Mouse (Mus musculus): Measurements from ENCODE around the gene Gm5678. TPM values are rescaled to one million over a fixed set of nuclear protein-coding genes. Genes with fewer than 3 reads are reported as not detected.

Gm5678 gene
- polyA plus RNA-seq, 1 experiment from 2014 or later, result not detected

DNA sequence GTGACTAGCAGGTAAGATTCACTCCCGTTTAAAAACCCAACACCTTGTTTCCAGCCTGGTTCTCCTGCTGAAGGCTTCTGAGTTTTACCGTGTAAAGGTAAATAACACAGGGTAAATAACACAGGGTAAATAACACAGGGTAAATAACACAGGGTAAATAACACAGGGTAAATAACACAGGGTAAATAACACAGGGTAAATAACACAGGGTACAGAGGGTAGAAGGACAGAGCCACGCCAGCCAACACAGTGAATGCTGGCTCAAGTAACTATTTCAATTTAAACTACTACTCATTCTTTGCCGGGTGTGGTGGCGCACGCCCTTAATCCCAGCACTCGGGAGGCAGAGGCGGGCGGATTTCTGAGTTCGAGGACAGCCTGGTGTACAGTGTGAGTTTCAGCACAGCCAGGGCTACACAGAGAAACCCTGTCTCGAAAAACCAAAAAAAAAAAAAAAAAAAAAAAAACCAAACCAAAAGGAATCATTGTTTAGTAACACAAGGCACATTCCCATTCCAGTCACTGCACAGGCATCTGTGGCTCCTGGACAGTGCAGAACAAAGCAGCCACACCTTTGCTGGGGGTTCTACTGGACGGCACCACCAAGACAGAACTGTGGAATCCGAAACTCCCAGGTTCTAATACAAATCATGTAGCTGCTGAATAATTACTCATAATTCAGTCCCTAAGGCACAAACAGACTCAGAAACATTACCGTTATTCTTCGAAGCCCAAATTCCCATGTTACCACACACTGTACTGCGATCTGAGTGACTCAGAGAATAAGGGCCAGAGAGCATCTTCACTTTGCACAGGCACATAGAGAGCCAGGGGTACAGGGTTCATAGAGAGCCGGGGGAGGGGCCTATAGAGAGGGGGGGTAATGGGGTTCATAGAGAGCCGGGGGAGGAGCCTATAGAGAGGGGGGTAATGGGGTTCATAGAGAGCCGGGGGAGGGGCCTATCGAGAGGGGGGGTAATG lies 36.2 kb upstream of the Gm5678 start:
- 87% methylated on average over 20 of the region's 20 CpGs for WGBS
- H3K36me3 ChIP-seq (ENCODE audit: control insufficient read depth, insufficient read depth, low read length), result peaks cover 5% of the 10 kb centered on the region

DNA sequence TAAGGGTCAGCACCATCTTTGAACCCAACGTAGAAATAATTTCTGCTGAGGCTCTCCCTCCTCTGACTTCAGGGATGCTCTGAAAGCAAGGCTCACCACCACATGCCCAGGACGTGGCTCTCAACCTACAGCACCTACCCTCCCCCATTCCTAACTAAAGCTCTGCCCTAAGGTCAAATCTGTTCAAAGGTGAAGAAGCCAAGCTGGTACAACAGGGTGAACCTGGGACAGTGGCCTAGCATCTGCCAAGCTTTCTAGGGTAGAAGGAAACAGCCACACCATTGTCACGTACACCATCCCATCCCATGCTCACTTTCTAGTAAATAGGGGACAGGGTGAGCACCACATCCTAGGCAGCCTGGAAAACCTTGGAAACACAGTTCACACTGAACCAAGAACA lies 35.2 kb upstream of the Gm5678 start:
- H3K27me3 ChIP-seq (ENCODE audit: control insufficient read depth, insufficient read depth, low read depth, low read length), result no peaks in the 10 kb centered on the region
- no peaks in the 10 kb centered on the region for H3K9me3 ChIP-seq (ENCODE audit: control insufficient read depth, low read length)
- WGBS, result 97% methylated on average over 3 of the region's 3 CpGs
- no peak overlapping the region for H3K4me2 ChIP-seq (ENCODE audit: low read depth, low read length)
- H3K27ac ChIP-seq (ENCODE audit: low read length), result no peak overlapping the region
- ATAC-seq (ENCODE audit: low read depth), result no peak
- H3K4me1 ChIP-seq (replicated peaks; ENCODE audit: control insufficient read depth, insufficient read depth, low read length), result no peaks in the 10 kb centered on the region
- H3K4me3 ChIP-seq (ENCODE audit: low read length), result no peak overlapping the region
- peaks cover 5% of the 10 kb centered on the region for H3K36me3 ChIP-seq (ENCODE audit: control insufficient read depth, insufficient read depth, low read length)
- no peak overlapping the region for H3K9ac ChIP-seq (ENCODE audit: low read length)

More for the DNA sequence above, 36.2 kb upstream of the Gm5678 start:
- Histone ChIP-seq H3K27me3 (ENCODE audit: control insufficient read depth, insufficient read depth, low read depth, low read length) (no peaks in the 10 kb centered on the region), H3K9me3 (ENCODE audit: control insufficient read depth, low read length) (no peaks in the 10 kb centered on the region), H3K4me1 (replicated peaks; ENCODE audit: control insufficient read depth, insufficient read depth, low read length) (no peaks in the 10 kb centered on the region), H3K4me3 (ENCODE audit: low read length) (no peak overlapping the region), H3K27ac (ENCODE audit: low read length) (no peak overlapping the region), H3K4me2 (ENCODE audit: low read depth, low read length) (no peak overlapping the region), H3K9ac (ENCODE audit: low read length) (no peak overlapping the region)
- no peak for ATAC-seq (ENCODE audit: low read depth)

DNA sequence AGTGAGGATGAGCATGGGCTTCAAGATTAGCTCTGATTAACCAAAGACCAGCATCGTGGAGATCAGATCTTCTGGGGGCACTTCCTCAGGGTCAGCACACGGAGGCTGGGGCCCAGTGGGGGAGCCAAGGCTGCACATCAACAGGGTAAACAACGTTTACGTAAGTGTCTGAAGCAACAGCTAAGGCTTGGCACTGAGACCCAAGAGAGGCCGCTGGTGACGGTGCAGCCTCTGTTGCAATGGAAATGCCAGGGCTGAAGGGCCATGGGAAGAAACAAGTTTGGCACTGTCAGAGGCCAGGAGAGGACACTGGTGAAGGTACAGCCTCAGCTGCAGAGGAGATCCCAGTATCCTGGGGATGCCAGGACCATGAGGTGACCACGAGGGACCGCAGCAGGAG lies 34.5 kb upstream of the Gm5678 start:
- 82% methylated on average over 8 of the region's 8 CpGs for WGBS
- no peak overlapping the region for H3K9ac ChIP-seq (ENCODE audit: low read length)
- peaks cover 8% of the 10 kb centered on the region for H3K36me3 ChIP-seq (ENCODE audit: control insufficient read depth, insufficient read depth, low read length)
- no peaks in the 10 kb centered on the region for H3K9me3 ChIP-seq (ENCODE audit: control insufficient read depth, low read length)
- no peak overlapping the region for H3K27ac ChIP-seq (ENCODE audit: low read length)
- ATAC-seq (ENCODE audit: low read depth), result no peak
- H3K27me3 ChIP-seq (ENCODE audit: control insufficient read depth, insufficient read depth, low read depth, low read length), result no peaks in the 10 kb centered on the region
- H3K4me3 ChIP-seq (ENCODE audit: low read length), result no peak overlapping the region
- H3K4me2 ChIP-seq (ENCODE audit: low read depth, low read length), result no peak overlapping the region
- H3K4me1 ChIP-seq (replicated peaks; ENCODE audit: control insufficient read depth, insufficient read depth, low read length), result no peaks in the 10 kb centered on the region

DNA sequence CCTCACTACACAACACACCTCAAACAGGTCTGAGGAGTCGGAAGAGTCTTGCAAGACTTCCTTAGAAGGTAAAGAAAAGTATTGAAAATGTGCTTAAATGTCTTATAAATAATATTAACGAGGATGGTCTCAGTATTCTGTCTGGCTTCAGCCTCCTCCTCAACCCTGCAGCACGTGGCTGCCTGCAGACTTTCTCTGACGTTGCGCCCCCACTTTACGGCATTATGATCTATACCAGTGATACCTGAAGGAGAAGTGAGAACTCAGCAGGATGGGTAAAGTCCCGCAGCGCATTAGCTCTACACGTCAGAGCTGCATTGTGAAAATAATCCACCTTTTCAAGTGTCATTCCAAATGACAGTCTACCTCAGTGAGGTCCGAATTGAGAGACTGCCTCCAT lies 33.4 kb upstream of the Gm5678 start:
- H3K9ac ChIP-seq (ENCODE audit: low read length), result no peak overlapping the region
- H3K4me3 ChIP-seq (ENCODE audit: low read length), result no peak overlapping the region
- peaks cover 8% of the 10 kb centered on the region for H3K36me3 ChIP-seq (ENCODE audit: control insufficient read depth, insufficient read depth, low read length)
- H3K27me3 ChIP-seq (ENCODE audit: control insufficient read depth, insufficient read depth, low read depth, low read length), result no peaks in the 10 kb centered on the region
- no peaks in the 10 kb centered on the region for H3K9me3 ChIP-seq (ENCODE audit: control insufficient read depth, low read length)
- no peaks in the 10 kb centered on the region for H3K4me1 ChIP-seq (replicated peaks; ENCODE audit: control insufficient read depth, insufficient read depth, low read length)
- WGBS, result 91% methylated on average over 10 of the region's 10 CpGs
- no peak overlapping the region for H3K4me2 ChIP-seq (ENCODE audit: low read depth, low read length)
- no peak for ATAC-seq (ENCODE audit: low read depth)
- no peak overlapping the region for H3K27ac ChIP-seq (ENCODE audit: low read length)

DNA sequence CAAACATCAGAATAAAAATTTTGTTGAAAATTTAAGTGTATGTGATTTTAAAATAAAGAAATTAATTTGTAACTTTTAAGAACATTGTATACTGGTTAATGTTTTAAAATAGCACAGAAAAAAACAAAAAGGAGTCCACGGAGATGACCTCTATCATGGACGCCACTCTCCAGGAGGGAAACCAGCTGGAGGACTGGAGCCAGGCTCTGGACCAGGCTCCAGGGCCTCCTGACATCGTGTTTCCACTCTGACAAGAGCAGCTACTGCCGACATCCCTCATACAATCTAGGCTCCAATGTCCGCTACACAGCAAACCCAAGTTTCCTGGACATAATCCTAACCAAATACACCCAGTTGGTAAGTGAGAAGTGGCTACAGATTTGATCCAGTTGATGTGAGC lies 32.1 kb upstream of the Gm5678 start:
- 68% methylated on average over 5 of the region's 5 CpGs for WGBS
- Histone ChIP-seq H3K4me2 (ENCODE audit: low read depth, low read length) (no peak overlapping the region), H3K9ac (ENCODE audit: low read length) (no peak overlapping the region), H3K9me3 (ENCODE audit: control insufficient read depth, low read length) (no peaks in the 10 kb centered on the region), H3K36me3 (ENCODE audit: control insufficient read depth, insufficient read depth, low read length) (peaks cover 5% of the 10 kb centered on the region), H3K27me3 (ENCODE audit: control insufficient read depth, insufficient read depth, low read depth, low read length) (no peaks in the 10 kb centered on the region), H3K4me3 (ENCODE audit: low read length) (no peak overlapping the region), H3K27ac (ENCODE audit: low read length) (no peak overlapping the region), H3K4me1 (replicated peaks; ENCODE audit: control insufficient read depth, insufficient read depth, low read length) (no peaks in the 10 kb centered on the region)
- no peak for ATAC-seq (ENCODE audit: low read depth)

DNA sequence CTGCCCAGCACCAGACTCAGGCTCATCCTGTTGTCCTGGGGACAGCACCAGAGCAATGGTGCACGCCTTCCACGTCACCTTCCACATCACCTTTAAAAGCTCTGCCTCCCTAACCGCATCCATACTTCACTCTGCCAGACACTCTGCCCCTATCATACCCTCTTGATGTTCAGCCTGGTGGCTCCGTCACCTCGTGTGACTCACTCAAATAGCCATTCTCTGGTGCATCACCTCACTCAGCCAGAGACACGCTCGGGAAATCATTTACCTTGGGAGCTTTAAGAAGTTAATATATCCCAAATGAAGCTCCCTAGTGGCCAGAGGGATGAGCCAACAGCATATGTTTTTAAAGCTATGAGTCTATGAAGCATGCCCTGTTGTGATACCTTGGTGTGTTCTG lies 31.1 kb upstream of the Gm5678 start:
- Histone ChIP-seq H3K9me3 (ENCODE audit: control insufficient read depth, low read length) (no peaks in the 10 kb centered on the region), H3K27me3 (ENCODE audit: control insufficient read depth, insufficient read depth, low read depth, low read length) (no peaks in the 10 kb centered on the region), H3K36me3 (ENCODE audit: control insufficient read depth, insufficient read depth, low read length) (peaks cover 3% of the 10 kb centered on the region; the same call in 1 of the 2 replicates), H3K9ac (ENCODE audit: low read length) (no peak overlapping the region), H3K4me1 (replicated peaks; ENCODE audit: control insufficient read depth, insufficient read depth, low read length) (no peaks in the 10 kb centered on the region), H3K4me3 (ENCODE audit: low read length) (no peak overlapping the region), H3K27ac (ENCODE audit: low read length) (no peak overlapping the region), H3K4me2 (ENCODE audit: low read depth, low read length) (no peak overlapping the region)
- WGBS, result 86% methylated on average over 7 of the region's 7 CpGs
- no peak for ATAC-seq (ENCODE audit: low read depth)

DNA sequence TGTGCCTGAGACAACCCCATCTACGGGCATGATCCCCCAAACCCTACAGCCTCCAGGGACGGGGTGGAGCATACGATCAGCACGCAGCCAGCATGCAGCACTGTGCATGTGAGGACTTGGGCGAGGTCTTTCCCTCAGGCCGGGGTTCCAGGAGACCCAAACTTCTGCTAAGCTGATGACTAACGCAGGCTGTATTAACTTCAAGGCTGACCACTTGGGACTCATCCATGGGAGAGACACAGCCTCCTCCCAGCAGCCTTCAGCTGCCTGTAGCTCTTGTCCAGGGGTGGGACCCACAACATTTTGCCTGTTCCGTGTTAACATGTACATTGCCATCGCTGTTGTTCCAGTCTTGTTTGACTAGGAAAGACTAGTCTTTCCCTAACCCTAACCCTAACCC lies 30.3 kb upstream of the Gm5678 start:
- H3K4me1 ChIP-seq (replicated peaks; ENCODE audit: control insufficient read depth, insufficient read depth, low read length), result no peaks in the 10 kb centered on the region
- peaks cover 3% of the 10 kb centered on the region; the same call in 1 of the 2 replicates for H3K36me3 ChIP-seq (ENCODE audit: control insufficient read depth, insufficient read depth, low read length)
- no peak overlapping the region for H3K4me2 ChIP-seq (ENCODE audit: low read depth, low read length)
- 94% methylated on average over 9 of the region's 9 CpGs for WGBS
- H3K27ac ChIP-seq (ENCODE audit: low read length), result no peak overlapping the region
- no peak overlapping the region for H3K9ac ChIP-seq (ENCODE audit: low read length)
- no peak overlapping the region for H3K4me3 ChIP-seq (ENCODE audit: low read length)
- no peaks in the 10 kb centered on the region for H3K9me3 ChIP-seq (ENCODE audit: control insufficient read depth, low read length)
- no peak for ATAC-seq (ENCODE audit: low read depth)
- no peaks in the 10 kb centered on the region for H3K27me3 ChIP-seq (ENCODE audit: control insufficient read depth, insufficient read depth, low read depth, low read length)

DNA sequence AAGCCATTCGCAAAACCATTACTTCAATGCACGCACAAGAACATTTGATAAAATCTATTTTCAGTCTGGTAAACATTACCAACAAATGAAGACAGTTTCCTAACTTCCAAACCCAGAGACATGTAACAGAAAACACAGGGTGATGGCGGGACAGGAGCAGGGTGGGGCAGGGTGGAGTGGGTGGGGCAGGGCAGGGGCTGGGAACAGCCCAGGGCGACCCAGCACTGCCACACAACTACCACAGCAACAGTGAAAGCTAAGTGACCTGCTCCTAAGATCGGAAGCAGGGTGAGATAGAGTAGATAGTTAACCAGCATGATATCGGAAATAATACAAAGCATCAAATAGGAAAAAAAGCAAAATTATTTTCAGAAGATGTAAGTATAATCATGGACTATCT lies 28.4 kb upstream of the Gm5678 start:
- 86% methylated on average over 6 of the region's 6 CpGs for WGBS
- H3K27me3 ChIP-seq (ENCODE audit: control insufficient read depth, insufficient read depth, low read depth, low read length), result no peaks in the 10 kb centered on the region
- no peak overlapping the region for H3K9ac ChIP-seq (ENCODE audit: low read length)
- no peak overlapping the region for H3K27ac ChIP-seq (ENCODE audit: low read length)
- H3K4me2 ChIP-seq (ENCODE audit: low read depth, low read length), result no peak overlapping the region
- no peak for ATAC-seq (ENCODE audit: low read depth)
- H3K4me1 ChIP-seq (replicated peaks; ENCODE audit: control insufficient read depth, insufficient read depth, low read length), result peaks cover 4% of the 10 kb centered on the region
- H3K9me3 ChIP-seq (ENCODE audit: control insufficient read depth, low read length), result no peaks in the 10 kb centered on the region
- peaks cover 3% of the 10 kb centered on the region; the same call in 1 of the 2 replicates for H3K36me3 ChIP-seq (ENCODE audit: control insufficient read depth, insufficient read depth, low read length)
- H3K4me3 ChIP-seq (ENCODE audit: low read length), result no peak overlapping the region

DNA sequence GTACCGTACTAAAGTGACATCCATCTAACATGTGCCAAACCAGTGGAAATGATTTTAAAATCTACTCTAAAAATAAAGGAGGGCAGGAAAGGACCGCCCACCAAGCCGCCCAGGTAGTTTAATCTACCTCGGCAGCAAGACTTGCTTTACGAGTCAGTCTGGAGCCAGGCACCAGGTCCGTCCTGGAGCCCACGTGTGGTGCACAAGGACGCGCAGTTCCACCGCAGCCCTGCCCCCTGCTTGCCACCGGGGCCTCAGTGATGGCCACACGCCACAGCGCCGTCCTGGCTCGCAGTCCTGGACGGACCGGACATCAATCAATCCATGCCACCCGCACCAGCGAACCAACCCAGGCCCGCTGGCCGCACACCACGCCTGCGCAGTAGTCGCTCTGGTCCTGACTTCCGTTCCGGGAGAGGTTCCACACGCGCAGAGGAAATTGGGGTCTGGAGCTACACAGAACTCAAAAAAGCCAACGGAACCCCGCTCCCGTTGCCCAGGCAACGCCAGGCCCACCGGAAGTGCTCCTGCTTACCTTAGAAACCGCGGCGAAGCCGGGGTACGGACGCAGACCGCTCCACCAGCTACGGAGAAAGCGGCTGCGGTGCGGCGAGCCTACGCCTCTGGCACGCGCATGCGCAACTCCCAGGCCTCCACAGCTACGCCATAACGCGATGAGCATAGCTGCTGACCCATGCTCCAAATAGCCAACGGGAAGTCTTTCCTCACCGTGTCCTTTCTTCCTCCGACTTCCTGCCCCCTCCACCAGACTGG lies 24.3 kb upstream of the Gm5678 start, which contains the start of gene Setd4:
Setd4 (minus strand) TSS at position 625 of the 774 bp plus-strand sequence.
- no peaks in the 10 kb centered on the region for H3K9me3 ChIP-seq (ENCODE audit: control insufficient read depth, low read length)
- peak; percentile 90 for ATAC-seq (ENCODE audit: low read depth)
- H3K4me3 ChIP-seq (ENCODE audit: low read length), result peak within 1 kb of the TSS; percentile 69
- H3K4me2 ChIP-seq (ENCODE audit: low read depth, low read length), result peak within 1 kb of the TSS; percentile 94
- H3K27me3 ChIP-seq (ENCODE audit: control insufficient read depth, insufficient read depth, low read depth, low read length), result no peaks in the 10 kb centered on the region
- peak within 1 kb of the TSS; percentile 85 for H3K9ac ChIP-seq (ENCODE audit: low read length)
- H3K4me1 ChIP-seq (replicated peaks; ENCODE audit: control insufficient read depth, insufficient read depth, low read length), result peaks cover 12% of the 10 kb centered on the region
- H3K27ac ChIP-seq (ENCODE audit: low read length), result peak within 1 kb of the TSS; percentile 96
- H3K36me3 ChIP-seq (ENCODE audit: control insufficient read depth, insufficient read depth, low read length), result no peaks in the 10 kb centered on the region
- under 1% methylated on average over 55 of the region's 55 CpGs for WGBS

Data from lung, embryonic 16.5 days (tissue).